Mouse (Mus musculus) CH12.LX (cell line): ENCODE measurements at regions not wholly inside any gene's neighbourhood (a gene's known extent, or its start where the extent isn't known, plus 50 kb on each side); places are given as distances from the start of the nearest gene placed in this dataset.

ENCODE experiments used
- DNase-seq: peaks from one replicate; pipeline ENCODE4 v3.0.0-alpha.2; 2013; ENCODE audit errors: extremely low read depth
- H3K27ac ChIP-seq: 2 replicates; pipeline ENCODE4 v1.5.1; 2012; ENCODE audit warnings: low read depth, mild to moderate bottlenecking, control low read depth, moderate library complexity; ENCODE audit not compliant: insufficient read depth
- H3K27me3 ChIP-seq: replicated peaks from 2 replicates; pipeline ENCODE3; 2012; ENCODE audit warnings: inconsistent platforms
- H3K36me3 ChIP-seq, 2 experiments: replicated peaks in 1 of 2; 2 replicates each; pipeline versions ENCODE3 to v1.6.1; 2012; ENCODE audit warnings: inconsistent platforms in 1 of 2, low read length in 1 of 2, mild to moderate bottlenecking in 1 of 2, mixed read lengths in 1 of 2, moderate library complexity in 1 of 2; ENCODE audit not compliant: control insufficient read depth in 1 of 2, insufficient read depth in 1 of 2
- H3K4me1 ChIP-seq, 2 experiments: 2 replicates each; pipeline ENCODE4 v1.6.1; 2012; ENCODE audit warnings: inconsistent platforms in 1 of 2, moderate library complexity in 1 of 2; ENCODE audit not compliant: insufficient read depth in 2 of 2, control insufficient read depth in 1 of 2
- H3K4me2 ChIP-seq: 2 replicates; pipeline ENCODE4 v1.6.1; 2012; ENCODE audit warnings: low read depth, mild to moderate bottlenecking, control low read depth; ENCODE audit not compliant: poor library complexity, insufficient read depth, severe bottlenecking
- H3K4me3 ChIP-seq, 3 experiments: fragments of 150-350 bp in 1 of 3; sonication (generic) in 1 of 3; replicated peaks in 1 of 3; 2 replicates each; pipeline versions ENCODE3 to v1.5.1; 2011 to 2012; ENCODE audit warnings: low read depth in 2 of 3, low read length in 2 of 3, mild to moderate bottlenecking in 2 of 3, moderate library complexity in 2 of 3, control low read depth in 1 of 3, improper control_type of control experiment in 1 of 3, inconsistent platforms in 1 of 3, mixed read lengths in 1 of 3; ENCODE audit not compliant: poor library complexity in 1 of 3
- H3K79me2 ChIP-seq: replicated peaks from 2 replicates; pipeline ENCODE4 v1.6.1; 2012; ENCODE audit warnings: mild to moderate bottlenecking, moderate library complexity; ENCODE audit not compliant: control insufficient read depth, poor library complexity, insufficient read depth, severe bottlenecking; ENCODE audit errors: extremely low read depth
- H3K9ac ChIP-seq: 2 replicates; pipeline ENCODE4 v1.6.1; 2012; ENCODE audit warnings: low read depth, mild to moderate bottlenecking, control low read depth, moderate library complexity; ENCODE audit not compliant: insufficient read depth
- H3K9me3 ChIP-seq: replicated peaks from 2 replicates; pipeline ENCODE3; 2012; ENCODE audit warnings: low read length, inconsistent platforms, mixed read lengths
- CHD1 ChIP-seq: IDR thresholded peaks from 2 replicates; pipeline ENCODE4 v1.6.1; 2012; ENCODE audit warnings: low read depth, low read length, improper control_type of control experiment, inconsistent platforms
- CTCF ChIP-seq, 2 experiments: IDR thresholded peaks in 1 of 2; conservative IDR thresholded peaks in 1 of 2; 2 replicates each; pipeline ENCODE4 v1.5.1; 2011 to 2012; ENCODE audit warnings: low read depth in 2 of 2, low read length in 2 of 2, improper control_type of control experiment in 1 of 2, inconsistent platforms in 1 of 2, mild to moderate bottlenecking in 1 of 2, moderate library complexity in 1 of 2
- E2F4 ChIP-seq: IDR thresholded peaks from 2 replicates; pipeline ENCODE4 v1.6.1; 2011; ENCODE audit warnings: low read depth, low read length, improper control_type of control experiment; ENCODE audit not compliant: insufficient replicate concordance
- ELF1 ChIP-seq: IDR thresholded peaks from 2 replicates; pipeline ENCODE4 v1.6.1; 2014; ENCODE audit warnings: low read depth, mild to moderate bottlenecking, inconsistent platforms, low read length, improper control_type of control experiment
- EP300 ChIP-seq: IDR thresholded peaks from 2 replicates; pipeline ENCODE4 v1.6.1; 2011; ENCODE audit warnings: low read length, improper control_type of control experiment
- GABPA ChIP-seq: IDR thresholded peaks from 2 replicates; pipeline ENCODE4 v1.6.1; 2012; ENCODE audit warnings: low read depth, low read length, improper control_type of control experiment, inconsistent platforms; ENCODE audit not compliant: insufficient replicate concordance
- IRF4 ChIP-seq: IDR thresholded peaks from 2 replicates; pipeline ENCODE4 v1.6.1; 2014; ENCODE audit warnings: low read depth, mild to moderate bottlenecking, inconsistent platforms, low read length, improper control_type of control experiment
- JUND ChIP-seq: conservative IDR thresholded peaks from 2 replicates; pipeline ENCODE4 v1.6.1; 2011; ENCODE audit warnings: low read depth, low read length, improper control_type of control experiment
- MAFK ChIP-seq: IDR thresholded peaks from 2 replicates; pipeline ENCODE4 v1.6.1; 2011; ENCODE audit warnings: low read length, improper control_type of control experiment; ENCODE audit not compliant: insufficient replicate concordance
- PAX5 ChIP-seq: IDR thresholded peaks from 2 replicates; pipeline ENCODE4 v1.6.1; 2012; ENCODE audit warnings: low read length, inconsistent platforms, mixed read lengths
- POLR2A ChIP-seq: IDR thresholded peaks from 2 replicates; pipeline ENCODE4 v1.6.1; 2011; ENCODE audit warnings: low read depth, mild to moderate bottlenecking, improper control_type of control experiment, low read length
- POLR2AphosphoS2 ChIP-seq: IDR thresholded peaks from 2 replicates; pipeline ENCODE4 v1.6.1; 2011; ENCODE audit warnings: low read depth, low read length, improper control_type of control experiment
- RCOR1 ChIP-seq: conservative IDR thresholded peaks from 2 replicates; pipeline ENCODE4 v1.6.1; 2012; ENCODE audit warnings: low read depth, mild to moderate bottlenecking, inconsistent platforms, low read length, improper control_type of control experiment
- SMC3 ChIP-seq: IDR thresholded peaks from 2 replicates; pipeline ENCODE4 v1.6.1; 2011; ENCODE audit warnings: low read depth, low read length, improper control_type of control experiment
- TBP ChIP-seq: conservative IDR thresholded peaks from 2 replicates; pipeline ENCODE4 v1.6.1; 2011; ENCODE audit warnings: low read depth, low read length, improper control_type of control experiment
- TCF12 ChIP-seq: IDR thresholded peaks from 2 replicates; pipeline ENCODE4 v1.6.1; 2014; ENCODE audit warnings: low read depth, mild to moderate bottlenecking, inconsistent platforms, low read length, improper control_type of control experiment
- USF2 ChIP-seq: conservative IDR thresholded peaks from 2 replicates; pipeline ENCODE4 v1.6.1; 2011; ENCODE audit warnings: low read depth, low read length, improper control_type of control experiment
- dilution Hi-C: fragments of 300-500 bp; cut with MboI; formaldehyde crosslinking; loops from 2 replicates; pipeline ENCODE4 v1.14.3; 2020; ENCODE audit warnings: low sequenced_read_pairs; ENCODE audit not compliant: extremely low pct_unique_long_range_greater_than_20kb, extremely low pct_ligation_motif_present
- in situ Hi-C: fragments of 300-500 bp; cut with MboI; formaldehyde crosslinking; loops from 3 replicates; pipeline ENCODE4 v1.14.3; 2019; ENCODE audit warnings: low sequenced_read_pairs, low pct_ligation_motif_present, low pct_unique_long_range_greater_than_20kb, mixed read lengths

DNA sequence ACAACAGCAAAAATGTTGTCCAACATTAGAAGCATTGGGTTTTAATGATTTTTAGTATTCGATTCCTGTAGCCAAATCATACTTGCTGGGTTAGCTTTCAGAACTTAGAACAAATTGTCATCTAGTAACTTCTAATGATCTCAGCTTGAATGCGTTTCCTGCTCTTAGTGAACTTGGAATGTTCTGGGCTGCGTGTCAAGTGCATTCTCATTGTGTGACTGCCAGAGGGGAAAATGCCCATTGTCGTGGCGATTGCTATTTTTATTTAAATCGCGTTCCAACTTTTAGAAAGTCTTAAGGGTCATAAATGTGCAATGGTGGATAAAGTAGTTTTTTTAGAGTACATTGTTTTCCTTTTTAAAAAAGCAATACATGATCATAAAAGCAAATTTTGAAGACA is 448.7 kb downstream of the Tns3 start:
- DNase-seq = no peak
- Histone ChIP-seq H3K4me1 (no peaks in the 10 kb centered on the region), H3K4me2 (no peak overlapping the region), H3K27me3 (peaks cover 15% of the 10 kb centered on the region), H3K79me2 (no peaks in the 10 kb centered on the region), H3K36me3 (no peaks in the 10 kb centered on the region), H3K9ac (no peak overlapping the region), H3K27ac (no peak overlapping the region), H3K9me3 (no peaks in the 10 kb centered on the region), H3K4me3 (no peak overlapping the region)
- TF ChIP-seq GABPA (no peak), ELF1 (no peak), POLR2AphosphoS2 (no peak), PAX5 (no peak), EP300 (no peak), TCF12 (no peak), POLR2A (no peak), JUND (no peak), USF2 (no peak), MAFK (no peak), CHD1 (no peak), E2F4 (no peak), SMC3 (no peak), IRF4 (no peak), TBP (no peak)
- dilution Hi-C loops = no loop called here
- in situ Hi-C loops = no loop called here

DNA sequence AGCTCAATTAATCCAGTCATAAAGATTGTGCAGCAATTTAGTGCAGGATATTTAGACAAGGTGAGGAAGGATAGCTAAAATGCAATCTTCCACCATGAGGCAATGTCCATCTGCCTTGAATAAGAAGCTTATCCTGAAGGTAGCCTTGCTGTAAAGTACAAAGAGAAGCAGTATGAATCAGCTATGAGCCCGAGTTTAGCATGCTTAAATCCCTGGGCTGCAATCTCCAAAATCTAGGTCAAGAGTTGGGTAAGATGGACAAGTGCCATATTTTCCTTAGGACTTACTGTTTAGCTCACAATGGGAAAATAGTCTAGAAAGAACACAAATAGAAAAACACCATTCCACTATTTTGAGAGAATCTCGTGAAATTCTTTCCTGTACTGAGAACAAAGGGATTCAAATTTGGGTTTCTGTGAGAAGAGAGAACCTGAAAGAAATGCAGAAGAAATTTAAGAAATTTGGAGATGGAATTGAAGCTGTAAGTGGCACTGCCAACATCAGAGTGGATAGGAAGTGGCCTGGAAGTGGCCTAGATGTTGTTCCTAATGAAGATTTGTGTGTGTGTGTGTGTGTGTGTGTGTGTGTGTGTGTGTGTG is 449.9 kb downstream of the Tns3 start:
- H3K9me3 ChIP-seq = no peaks in the 10 kb centered on the region
- DNase-seq = no peak
- dilution Hi-C loops = no loop called here
- H3K79me2 ChIP-seq = no peaks in the 10 kb centered on the region
- TF ChIP-seq RCOR1 (no peak), GABPA (no peak), MAFK (no peak), TBP (no peak), CTCF (conservative IDR thresholded peaks at IDR 0.05 in 1 of 2, IDR thresholded peaks at IDR 0.05 in 1 of 2; ENCODE audit: low read depth in 2 of 2, low read length in 2 of 2) (no peak)
- H3K4me2 ChIP-seq = no peak overlapping the region
- peaks cover 16% of the 10 kb centered on the region for H3K27me3 ChIP-seq
- H3K27ac ChIP-seq = no peak overlapping the region
- no peak overlapping the region for H3K4me3 ChIP-seq
- in situ Hi-C loops = no loop called here
- H3K4me1 ChIP-seq = no peaks in the 10 kb centered on the region
- H3K36me3 ChIP-seq = no peaks in the 10 kb centered on the region
- H3K9ac ChIP-seq = no peak overlapping the region
